Mouse (Mus musculus): ENCODE results near the gene Pafah1b1.

Gene Pafah1b1

GRCm38 (mm10) chr11:74664279-74664678 is 60.2 kb downstream of the Pafah1b1 start:
- no peak for DNase-seq (ENCODE audit: low read depth, low spot score)

- no peak for DNase-seq (ENCODE audit: low read depth, low spot score)
Observed at GRCm38 (mm10) chr11:74662221-74662620, 62.2 kb downstream of the Pafah1b1 start.

DNA sequence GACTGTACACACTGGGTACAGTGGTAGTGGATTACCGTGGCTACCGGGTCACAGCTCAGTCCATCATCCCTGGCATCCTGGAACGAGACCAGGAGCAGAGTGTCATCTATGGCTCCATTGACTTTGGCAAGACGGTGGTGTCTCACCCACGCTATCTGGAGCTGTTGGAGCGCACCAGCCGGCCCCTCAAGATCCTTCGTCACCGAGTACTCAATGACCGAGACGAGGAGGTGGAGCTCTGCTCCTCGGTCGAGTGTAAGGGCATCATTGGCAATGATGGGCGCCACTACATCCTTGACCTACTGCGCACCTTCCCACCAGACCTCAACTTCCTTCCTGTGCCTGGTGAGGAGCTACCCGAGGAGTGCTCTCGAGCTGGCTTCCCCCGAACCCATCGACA is 62.8 kb downstream of the Pafah1b1 start:
- DNase-seq (ENCODE audit: low read depth, low spot score) = no peak

DNA sequence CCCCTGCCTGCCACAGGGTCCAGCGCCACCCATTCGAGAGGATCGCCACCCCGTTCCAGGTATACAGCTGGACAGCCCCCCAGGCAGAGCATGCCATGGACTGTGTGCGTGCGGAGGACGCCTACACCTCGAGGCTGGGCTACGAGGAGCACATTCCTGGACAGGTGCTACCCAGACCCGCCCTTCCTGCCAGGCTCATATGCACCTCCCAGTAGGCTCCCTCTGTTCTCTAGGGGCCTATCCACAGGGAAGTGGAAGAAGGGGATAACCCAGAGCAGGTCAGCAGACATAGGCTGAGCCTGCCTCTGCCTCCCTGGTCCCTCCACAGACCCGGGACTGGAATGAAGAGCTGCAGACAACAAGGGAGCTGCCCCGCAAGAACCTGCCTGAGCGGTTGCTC is 64.1 kb downstream of the Pafah1b1 start:
- DNase-seq (ENCODE audit: low read depth, low spot score) = no peak

DNA sequence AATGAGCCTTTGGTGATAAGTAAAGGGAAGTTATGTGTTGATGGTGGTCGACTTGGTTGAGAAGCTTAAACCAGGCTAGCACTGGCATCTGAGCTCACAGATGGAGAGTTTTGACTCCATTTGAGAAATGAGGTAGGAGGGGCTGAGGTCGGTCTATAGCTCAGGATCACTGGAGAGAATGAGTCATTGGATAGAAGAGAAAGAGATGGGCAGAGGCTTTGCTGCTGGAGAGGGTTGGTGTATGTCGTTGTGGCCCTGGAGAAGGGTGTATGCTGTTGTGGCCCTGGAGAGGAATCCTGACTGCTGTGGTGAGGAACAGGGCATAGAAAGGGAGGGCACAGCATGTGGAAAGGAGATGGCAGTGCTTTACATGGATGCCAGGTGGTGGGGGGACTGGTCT is 68.5 kb downstream of the Pafah1b1 start:
- no peak for DNase-seq (ENCODE audit: low read depth, low spot score)

DNA sequence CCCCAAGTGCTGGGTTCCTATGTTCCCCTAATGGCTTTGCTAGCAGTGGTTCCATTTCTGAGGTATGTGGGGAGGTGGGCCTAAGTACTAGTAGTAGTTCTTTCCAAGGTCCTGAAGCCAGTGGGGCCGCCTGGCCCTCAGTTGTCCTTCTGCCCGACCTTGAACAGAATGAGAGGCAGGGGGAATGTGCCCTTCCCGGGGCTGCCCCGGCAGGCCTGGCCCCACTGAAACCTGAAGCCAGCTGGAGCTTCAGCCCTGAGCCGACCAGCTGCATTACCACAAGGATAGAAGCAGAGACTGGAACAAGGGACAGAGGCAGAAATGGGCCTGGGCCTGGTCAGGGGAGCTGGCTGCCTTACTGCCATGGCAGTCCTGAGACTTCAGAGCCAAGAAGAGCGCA is 71.1 kb downstream of the Pafah1b1 start:
- no peak for DNase-seq (ENCODE audit: low read depth, low spot score)

- DNase-seq (ENCODE audit: low read depth, low spot score) = no peak
Observed at GRCm38 (mm10) chr11:74652791-74653191, 71.7 kb downstream of the Pafah1b1 start.

- no peak for DNase-seq (ENCODE audit: low read depth, low spot score)
Observed at GRCm38 (mm10) chr11:74650576-74651100, 73.8 kb downstream of the Pafah1b1 start.

DNA sequence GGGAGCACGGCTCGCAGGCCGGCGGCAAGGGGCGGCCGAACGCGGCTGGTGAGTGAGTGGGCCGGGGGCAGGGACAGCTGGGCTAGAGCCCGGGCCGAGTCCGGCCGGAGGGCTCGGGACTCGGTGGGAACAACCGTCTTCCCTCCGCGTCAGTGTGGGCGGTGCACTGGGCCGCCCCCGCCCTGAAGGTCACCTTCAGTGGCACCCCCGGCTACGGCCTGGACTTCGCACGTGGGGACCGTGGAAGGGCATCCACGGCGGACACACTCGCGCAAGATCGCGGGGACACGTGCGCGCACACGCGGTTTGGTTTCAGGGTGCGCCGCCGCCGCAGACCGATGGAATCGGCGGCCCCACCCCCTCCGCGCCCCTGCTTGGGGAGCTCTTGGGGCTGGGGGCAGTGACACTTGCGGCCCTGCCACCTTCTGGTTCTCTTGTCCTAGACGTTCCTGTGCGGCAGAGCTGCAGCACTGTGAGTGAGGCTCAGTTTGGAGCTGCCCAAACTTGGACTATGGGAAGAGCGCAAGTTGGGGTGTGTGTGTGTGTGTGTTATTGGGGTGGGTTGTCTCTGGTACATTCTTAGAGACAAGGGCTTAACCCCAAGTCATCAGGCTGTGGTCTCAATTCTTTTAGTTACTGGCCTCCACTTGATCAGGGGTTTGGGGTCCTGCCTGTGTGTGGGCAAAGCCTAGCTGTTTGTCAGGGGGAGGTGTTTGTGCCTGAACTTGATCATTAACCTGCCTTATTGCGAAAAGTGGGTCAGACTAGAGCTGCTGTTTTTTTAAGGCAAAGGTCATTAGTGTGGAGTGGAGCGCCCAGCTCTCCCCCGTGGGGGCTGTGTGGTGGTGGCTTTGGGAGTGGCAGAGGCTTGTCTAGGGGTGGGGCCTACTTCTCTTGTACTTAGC is 74.6 kb downstream of the Pafah1b1 start:
- DNase-seq (ENCODE audit: low read depth, low spot score) = no peak

DNA sequence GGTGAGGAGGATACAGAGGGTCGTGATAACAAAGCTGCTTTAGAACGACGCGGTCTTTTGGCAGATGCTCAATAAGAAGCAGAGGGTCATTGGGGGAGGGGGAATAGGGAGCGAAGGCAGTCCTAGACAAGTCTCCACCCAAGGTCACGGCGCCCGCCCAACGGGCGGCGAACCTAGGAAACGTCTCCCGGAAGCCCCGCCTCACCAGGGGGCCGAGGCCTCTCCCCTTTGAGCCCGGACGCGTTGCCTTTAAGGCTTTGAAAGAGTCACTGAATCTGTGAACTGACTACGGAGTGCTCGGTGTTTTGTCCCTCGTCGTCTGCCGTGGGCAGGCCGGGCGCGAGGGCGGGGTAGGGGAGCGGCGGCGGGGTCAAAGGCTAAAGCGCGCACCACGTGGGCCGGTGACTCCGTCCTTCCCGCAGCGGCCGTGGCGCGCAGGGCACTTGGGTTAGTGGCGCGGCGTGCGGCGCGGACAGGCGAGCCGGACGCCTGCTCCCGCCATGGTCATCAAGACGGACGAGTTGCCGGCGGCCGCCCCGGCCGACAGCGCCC is 75.3 kb downstream of the Pafah1b1 start, which contains the start of gene Cluh:
Gene Cluh, plus strand, starts transcription at position 401 of the 552 bp plus-strand sequence.
- peak; percentile 98 for DNase-seq (ENCODE audit: low read depth, low spot score)

DNA sequence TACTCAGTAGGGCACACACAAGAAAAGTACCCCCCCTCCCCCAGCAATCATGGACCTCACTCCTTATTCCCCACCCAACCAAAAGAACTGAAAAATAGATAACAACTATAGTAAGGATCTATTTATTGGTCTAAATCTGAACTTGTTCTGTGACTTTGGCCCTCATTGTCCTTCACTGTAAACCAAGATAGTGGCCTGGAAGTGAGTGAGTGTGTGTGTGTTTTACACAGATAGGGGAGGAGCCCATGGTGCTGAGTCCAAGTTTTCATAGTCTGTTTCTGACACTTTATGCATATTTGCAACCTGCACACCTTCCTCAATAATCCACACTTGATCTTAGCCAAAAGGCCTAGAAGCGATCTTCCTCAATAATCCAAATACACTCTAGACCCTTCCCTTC is 75.8 kb downstream of the Pafah1b1 start:
- no peak for DNase-seq (ENCODE audit: low read depth, low spot score)

- DNase-seq (ENCODE audit: low read depth, low spot score) = no peak
Observed at GRCm38 (mm10) chr11:74647966-74648365, 76.5 kb downstream of the Pafah1b1 start.

DNA sequence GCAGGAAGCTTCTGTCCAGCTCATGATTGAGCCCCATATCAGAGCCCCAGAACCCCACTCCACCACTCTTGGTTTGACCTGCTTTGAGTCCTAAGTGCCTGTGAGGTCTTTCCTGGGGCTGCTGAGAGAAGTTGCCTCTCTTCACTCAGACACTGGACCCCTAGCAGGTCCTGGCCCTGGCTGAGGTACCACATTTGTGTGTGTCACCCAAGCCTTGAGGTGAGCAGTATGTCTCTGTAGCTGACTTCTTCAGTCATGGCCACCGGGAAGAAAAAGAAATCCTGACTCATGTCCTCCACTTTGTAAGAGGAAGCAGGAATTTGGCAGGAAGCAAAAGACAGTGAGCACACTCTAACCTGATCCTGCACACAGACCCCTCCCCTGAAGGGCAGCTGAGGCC is 84.8 kb downstream of the Pafah1b1 start:
- DNase-seq (ENCODE audit: low read depth, low spot score) = no peak

DNA sequence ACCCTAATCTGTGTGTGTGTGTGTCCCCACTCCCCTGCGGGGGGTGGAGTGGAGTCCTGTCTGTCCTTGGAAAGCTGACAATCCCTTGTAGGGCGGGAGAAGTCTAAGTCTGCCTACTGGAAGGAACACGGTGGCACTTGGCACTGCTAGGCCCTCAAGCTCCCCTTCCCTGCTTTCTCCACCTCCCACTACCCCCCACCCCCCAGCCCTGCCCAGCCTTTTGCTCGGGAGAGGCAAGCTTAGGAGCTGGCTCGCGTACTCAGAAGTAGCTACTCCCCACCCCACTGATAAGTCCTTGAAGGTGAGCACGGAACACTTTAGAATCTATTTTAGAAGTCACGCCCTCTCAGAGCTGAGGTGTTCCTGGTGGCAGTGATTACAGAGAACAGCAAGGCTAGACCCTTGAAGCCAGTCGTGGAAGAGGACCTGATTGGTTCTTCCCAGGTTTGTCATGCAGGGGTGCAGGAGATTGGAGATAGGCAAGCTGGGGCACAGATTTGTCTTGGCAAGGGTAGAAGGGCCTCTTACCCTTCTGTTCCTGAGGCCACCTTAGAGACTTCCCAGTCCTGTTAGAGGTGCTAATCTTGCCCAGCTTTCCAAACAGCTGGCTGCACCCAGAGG is 85.6 kb downstream of the Pafah1b1 start:
- no peak for DNase-seq (ENCODE audit: low read depth, low spot score)

- DNase-seq (ENCODE audit: low read depth, low spot score) = peak; percentile 75
Observed at GRCm38 (mm10) chr11:74637971-74638790, 86.3 kb downstream of the Pafah1b1 start.

- no peak for DNase-seq (ENCODE audit: low read depth, low spot score)
Observed at GRCm38 (mm10) chr11:74637486-74637885, 87.0 kb downstream of the Pafah1b1 start.

GRCm38 (mm10) chr11:74634490-74635275 is 89.8 kb downstream of the Pafah1b1 start:
- DNase-seq (ENCODE audit: low read depth, low spot score) = no peak

DNA sequence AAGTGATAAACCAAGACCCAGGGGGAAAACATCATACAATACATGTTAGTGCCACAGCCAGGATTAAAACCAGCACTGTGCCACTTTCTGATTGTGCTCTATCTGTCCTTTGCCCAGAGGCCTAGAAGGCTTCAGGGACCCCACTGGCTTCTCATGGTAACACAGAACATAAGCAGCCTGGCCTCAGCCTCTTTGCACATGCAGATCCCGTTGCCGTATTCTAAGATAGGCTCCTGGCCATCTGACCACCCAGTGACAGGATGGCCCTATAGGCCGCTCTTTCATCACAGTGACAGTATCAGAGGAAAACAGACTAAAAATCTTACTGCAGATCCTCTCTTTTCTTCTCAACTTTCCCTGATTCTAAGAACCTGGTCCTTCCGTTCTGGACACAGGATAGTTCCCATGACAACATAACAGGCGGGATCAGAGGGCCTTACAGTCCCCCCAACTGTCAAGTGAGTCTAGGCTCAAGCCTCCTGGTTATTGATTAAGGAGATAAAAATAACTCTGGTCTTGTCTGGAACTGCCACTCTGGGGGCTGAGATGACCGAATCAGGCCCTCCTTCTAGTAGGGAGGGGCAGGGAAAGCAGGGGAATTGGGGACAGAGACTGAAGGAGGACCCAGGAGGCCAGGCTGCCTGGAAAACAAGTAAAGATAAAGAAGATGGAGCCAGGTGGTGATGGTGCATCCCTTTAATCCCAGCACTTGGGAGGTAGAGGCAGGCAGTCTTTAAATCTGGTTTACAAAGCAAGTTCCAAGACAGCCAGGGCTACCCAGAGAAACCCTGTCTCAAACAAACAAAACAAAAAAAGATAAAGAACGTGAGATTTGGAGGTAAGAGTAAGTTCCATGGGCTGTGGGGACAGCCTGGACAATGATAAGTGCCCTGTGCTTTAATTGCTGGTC is 92.3 kb downstream of the Pafah1b1 start:
- DNase-seq (ENCODE audit: low read depth, low spot score) = no peak

DNA sequence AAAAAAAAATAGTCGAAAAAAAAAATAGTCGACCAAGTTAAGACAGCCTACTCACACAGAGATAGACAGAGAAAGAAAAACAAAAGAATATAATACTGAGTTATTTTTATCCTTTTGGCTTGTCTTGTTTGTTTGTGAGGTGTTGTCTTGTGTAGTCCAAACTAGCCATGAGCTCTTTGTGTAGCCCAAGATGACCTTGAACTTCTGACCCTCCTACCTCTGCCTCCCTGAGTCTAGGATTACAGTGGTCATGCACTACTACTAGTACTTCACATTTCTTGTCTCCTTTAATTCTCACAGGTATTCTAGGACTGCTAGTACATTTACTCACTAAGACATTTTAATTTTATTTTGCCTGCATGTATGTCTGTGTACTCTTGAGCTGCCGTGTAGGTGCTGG is 97.0 kb downstream of the Pafah1b1 start:
- no peak for DNase-seq (ENCODE audit: low read depth, low spot score)

- no peak for DNase-seq (ENCODE audit: low read depth, low spot score)
Observed at GRCm38 (mm10) chr11:74625333-74625732, 99.1 kb downstream of the Pafah1b1 start.

Measured in WW6 (cell line).